Mouse (Mus musculus) right cerebral cortex, adult 2 months (tissue): ENCODE data around the gene Tmem88.

Source experiments
- DNase-seq, 2 experiments: peaks; one replicate each; pipeline ENCODE4 v3.0.0; 2021 to 2022; ENCODE audit warnings: low spot score in 2 of 2

The Tmem88 gene

GRCm38 (mm10) chr11:69381356-69381755 lies 16.7 kb downstream of the Tmem88 start:
- DNase-seq: no peak

DNA sequence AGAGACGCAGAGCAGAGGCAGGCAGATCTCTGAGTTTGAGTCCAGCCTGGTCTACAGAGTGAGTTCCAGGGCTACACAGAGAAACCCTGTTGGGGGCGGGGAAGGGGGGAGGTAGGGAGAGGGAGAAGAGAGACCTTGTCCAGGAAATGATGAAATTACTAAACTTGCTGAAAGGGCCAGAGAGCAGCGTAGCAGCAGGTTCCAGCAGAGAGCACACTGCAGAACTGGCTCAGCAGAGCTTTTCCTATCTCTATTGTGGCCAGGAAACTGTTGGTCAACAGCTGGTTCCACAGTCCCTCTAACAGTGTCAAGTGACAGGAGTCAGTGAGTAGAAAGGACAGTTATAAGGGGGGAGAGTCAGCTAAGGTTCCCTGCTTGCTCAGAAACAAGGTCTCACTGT lies 18.4 kb downstream of the Tmem88 start:
- DNase-seq: no peak

- DNase-seq: no peak
These were observed 20.3 kb downstream of the Tmem88 start for GRCm38 (mm10) chr11:69377766-69378165.

- DNase-seq: no peak
These were observed 22.4 kb downstream of the Tmem88 start for GRCm38 (mm10) chr11:69375646-69376045.

DNA sequence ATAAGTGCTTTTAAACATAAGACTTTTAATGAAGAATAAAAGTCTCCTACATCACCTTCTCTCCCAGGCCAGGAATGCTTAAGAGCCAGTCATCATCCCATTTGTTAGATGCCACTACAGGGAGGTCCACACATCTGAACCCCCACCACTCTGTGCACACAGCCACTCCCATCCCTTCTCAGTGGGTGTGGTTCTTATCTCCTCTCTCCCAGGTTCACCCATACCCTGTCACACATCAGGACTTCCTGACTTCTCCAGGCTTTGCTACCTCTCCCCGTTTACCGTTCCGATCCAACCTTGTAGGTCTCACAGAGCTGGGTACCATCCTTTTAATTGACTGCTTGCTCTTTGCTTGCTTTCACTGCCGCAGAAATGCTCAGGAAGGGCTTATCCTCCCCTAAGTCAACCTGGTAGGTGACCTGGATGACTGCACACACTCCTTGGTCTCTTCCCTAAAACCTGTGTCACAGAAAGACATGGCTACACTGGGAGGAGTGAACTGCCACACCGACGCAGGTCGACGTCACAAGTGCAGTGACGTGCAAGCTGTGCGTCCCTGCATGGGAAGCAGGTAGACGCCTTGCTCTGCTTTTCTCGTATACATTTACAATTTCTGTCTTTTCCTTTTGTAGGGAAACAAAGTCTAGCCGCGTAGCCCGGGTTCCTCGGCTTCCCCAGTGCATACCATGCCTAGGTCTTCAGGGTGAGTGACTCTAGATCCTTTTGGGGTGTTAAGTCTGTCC lies 24.6 kb downstream of the Tmem88 start:
- no peak for DNase-seq

DNA sequence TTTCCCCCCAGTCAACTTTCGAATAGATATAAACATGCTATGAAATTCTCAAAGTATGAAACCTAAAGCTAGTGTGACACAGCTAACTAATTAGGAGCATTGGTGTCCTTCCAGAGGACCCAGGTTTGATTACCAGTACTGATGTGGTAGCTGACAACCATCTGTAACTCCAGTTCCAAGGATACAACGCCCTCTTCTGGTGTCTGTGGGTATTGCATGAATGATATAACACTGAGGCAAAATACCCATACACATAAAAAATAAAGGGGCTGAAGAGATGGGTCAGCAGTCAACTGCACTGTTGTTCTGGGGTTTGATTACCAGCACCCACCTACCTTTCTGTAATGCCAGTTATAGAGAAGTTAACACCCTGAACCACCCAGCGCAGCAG lies 25.3 kb downstream of the Tmem88 start:
- DNase-seq: no peak

DNA sequence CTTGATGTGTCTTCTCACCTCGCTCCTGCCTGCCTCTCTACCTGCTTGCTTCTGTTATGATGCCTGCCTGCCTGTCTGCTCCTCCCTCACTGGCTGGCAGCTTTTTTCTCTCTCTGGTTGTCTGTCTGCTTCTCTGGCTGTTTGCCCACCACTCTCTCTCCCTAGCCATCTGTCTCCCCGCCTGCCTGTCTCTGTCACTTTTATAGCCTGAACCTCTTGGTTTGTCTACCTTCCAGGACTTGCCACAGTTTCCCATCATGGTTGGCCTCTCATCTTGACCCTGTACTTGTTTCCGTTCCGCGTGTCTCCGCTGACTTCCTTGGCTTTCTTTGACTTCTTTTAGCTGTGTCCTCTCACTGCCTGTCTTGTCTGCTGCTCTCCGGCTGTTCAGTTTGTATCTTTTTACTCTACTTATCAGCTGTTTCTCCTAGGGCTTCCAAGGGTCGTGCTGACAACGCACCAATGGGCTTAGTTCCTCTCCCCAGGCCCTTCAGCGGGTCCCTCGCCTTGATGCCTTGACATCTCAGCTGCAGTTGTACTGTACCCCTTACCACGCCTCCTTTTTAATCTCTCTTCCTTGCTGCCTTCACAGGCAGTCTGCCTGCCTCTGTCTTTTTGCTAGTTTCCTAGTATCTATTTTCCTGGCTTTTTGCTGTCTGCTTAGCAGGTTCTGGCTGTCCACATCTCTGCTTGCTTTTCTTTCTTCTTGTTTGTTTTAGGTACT lies 25.8 kb downstream of the Tmem88 start:
- peak; percentile 76 to 77 for DNase-seq

DNA sequence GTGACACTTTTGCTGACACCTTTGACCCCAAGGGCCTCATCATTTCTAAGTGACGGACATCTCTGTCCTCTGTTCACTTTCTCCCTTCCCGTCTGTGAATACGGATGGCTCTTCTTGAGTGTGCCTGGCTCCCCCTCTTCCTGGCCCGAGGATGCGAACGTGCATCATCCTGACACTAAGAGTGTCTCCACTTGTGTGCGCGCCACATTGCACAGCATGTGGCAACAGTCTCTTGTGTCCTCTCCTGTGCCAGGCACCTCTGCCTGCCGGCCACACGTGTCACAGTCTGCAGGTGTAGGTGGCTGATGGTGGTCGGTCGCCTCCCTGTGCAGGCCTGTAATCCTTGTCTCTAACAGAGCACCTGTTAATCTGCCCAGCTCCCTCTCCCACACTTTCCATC lies 26.4 kb downstream of the Tmem88 start:
- peak in 1 of 2 experiments; percentile 10 for DNase-seq

GRCm38 (mm10) chr11:69370817-69371215 lies 27.2 kb downstream of the Tmem88 start:
- no peak for DNase-seq

DNA sequence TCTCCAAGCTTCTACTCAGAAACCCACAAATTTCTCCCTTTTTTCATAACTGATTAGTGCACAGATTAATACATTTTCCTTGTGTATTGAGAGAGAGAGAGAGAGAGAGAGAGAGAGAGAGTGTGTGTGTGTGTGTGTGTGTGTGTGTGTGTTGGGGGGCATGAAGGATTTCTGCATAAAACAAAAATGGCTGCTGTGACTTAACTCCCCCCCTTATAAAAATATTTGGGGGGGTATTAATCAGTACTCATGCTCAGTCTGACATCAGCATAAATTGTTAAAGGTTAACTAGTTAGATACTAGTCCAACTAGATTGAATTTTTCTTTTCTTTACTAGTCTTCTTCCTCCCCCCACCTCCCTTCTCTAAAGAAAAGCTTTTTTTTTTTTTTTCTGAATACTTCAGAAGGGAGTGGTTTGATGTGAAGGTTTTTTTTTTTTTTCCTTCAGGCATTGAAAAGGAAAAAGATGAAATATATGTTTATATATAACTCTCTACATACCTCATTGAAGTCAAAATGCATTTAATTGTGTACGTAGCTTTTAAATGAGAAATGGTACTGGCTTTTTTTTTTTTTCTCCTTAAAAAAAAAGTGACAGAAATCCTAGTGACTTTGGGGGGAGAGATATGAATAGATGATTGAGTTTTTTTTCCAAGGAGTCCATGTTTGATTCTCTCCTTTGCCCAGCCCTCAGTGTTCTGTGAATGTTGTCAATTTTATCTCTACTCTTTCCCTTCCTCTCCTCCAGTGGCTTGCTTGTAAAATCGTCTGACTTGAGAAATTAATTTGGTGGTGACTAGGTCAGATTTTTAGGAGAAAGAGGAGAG lies 27.8 kb downstream of the Tmem88 start:
- no peak for DNase-seq

GRCm38 (mm10) chr11:69369215-69369989 lies 28.6 kb downstream of the Tmem88 start, which contains the start of gene Chd3:
Gene Chd3 (minus strand): TSS chr11:69369406.
- DNase-seq: no peak

DNA sequence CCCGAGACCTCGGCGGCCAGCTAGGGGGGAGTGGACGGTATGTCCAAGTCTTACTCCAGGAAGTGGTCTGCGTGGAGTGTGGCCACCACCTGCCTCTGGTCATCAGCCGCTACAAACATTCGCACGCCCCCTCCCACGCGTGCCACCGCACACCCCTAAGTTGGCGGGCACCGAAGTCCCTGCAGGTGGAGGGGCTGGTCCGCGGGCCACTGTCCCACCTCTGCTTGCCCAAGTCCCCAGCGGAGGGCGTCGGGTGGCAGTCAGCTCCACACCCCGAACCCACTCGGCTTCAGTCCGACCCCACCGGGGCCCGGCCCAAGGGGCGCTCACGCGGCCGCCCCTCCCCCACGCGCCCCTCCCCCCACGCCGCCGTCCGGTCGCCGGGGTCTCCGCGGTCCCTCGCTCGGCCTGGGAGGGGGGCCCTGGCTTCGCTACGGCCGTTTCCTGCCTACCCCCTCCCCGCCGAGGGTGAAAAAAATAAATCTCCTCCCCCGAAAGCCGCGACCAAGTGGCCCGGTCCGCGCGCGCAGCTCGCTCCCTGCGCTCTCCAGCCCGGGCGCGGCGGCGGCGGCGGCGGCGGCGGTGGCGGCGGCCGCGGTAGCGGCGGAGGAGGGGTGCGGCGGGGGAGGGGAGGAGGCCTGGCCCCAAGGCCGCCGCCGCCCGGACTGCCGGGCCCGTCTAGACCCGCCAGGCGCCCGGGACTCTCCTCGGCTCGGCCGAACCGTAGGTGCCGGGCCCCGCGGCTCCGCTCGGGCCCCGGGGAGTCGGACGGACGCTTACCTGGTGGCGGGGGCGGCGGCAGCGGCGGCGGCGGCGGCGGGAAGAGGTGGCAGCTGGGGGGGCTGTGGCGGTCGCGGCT lies 29.4 kb downstream of the Tmem88 start:
- no peak for DNase-seq

DNA sequence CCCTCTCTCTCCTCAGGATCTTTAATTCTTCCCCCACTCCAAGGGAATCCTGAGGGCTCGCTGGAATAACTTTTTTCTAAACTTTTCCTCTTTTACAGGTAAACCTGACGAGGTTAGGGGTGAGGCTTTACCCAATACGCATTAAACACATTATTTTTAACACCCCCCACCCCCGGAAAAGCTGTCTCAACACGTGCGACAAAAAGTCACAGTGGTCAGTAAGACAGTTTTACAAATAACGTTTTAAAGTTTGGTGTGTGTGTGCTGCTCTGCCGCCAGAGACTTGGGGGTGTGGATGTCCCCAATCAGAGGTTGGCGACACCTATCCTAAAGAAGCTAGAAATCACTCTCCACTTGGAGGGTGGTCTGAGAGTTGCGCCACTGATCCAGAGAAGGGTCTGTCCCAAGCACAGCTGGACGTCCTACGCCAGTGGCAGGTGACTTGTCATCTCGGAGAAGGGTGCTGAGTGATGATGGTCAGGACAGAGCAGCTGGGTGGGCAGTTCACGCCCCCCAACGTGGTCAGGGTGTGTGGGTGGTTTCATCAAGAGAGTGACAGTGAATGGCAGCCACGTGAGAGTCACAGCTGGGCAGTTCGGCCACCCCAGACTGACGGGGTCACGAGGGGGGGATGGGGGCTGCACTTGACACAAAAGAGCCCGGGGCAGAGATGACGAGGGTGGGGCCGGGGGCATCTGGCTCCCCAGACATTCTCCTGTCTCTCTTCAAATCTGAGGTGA lies 30.2 kb downstream of the Tmem88 start:
- peak in 1 of 2 experiments; percentile 26 for DNase-seq

DNA sequence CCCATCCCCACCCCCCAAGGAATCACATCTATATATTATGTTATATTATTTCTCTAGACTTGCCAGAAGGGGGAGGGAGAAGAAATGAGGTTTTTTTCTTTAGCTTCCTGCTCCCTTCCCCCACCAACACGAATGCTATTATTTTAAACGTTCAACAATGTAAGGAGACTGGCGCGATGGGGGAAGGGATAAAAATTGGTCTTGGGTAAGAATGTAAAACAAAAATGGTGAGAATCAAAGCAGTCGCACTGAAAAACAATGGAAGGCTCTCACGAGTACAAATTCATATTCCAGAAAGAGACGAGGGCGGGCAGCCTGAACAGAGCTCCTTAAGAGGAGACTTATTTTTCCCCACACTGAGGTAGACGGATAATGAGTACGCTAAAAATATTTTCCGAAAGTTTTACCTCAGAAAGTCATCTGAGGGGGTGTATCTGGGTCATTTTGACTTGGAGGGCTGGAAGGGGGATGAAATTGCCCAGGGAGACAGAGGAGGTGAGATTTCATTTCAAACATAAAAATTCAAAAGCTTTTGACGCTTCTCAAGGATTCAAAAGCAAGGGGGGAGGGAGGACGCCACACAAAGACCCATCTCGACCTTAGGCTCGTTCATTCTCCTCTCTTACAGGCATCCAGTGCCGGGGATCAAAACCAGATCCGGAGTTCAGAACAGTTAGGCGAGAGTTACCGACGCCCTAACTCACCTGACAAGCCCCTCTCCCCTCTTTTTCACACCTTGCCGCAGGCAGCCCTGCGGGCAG lies 31.0 kb downstream of the Tmem88 start:
- DNase-seq: peak; percentile 49 to 60

DNA sequence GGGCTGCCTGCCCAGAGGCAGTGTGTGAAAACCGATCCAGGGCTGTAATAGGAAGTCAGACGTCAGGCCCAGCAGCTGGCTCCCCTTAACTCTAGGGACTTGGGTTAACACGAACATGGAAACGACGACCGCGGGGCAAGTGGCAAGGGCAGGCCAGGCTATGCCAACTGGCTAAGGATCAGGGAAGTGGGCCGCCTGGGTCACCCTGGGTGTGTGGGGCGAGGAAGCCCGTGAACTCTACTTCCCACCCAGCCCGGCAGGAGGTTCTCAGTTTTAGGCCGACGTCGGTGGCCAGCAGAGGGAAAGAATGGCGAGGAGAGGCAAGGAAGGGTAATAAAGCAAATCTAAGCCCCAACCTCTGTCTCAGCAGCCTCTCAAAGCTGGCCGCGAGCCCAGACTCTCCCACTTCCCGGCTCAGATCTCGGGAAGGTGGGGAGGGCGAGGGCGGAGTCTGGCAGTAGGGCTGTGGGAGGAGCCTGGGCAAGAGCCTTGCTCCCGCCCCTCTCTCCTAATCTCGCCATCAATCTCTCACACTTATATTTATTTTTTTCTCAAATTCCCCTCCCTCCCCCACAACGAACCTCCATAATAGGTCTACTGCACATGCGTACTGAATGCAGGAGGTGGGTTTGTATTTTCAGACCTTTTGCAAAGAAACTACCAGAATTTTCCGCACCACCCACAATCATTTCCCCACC lies 31.7 kb downstream of the Tmem88 start:
- DNase-seq: peak; percentile 96

DNA sequence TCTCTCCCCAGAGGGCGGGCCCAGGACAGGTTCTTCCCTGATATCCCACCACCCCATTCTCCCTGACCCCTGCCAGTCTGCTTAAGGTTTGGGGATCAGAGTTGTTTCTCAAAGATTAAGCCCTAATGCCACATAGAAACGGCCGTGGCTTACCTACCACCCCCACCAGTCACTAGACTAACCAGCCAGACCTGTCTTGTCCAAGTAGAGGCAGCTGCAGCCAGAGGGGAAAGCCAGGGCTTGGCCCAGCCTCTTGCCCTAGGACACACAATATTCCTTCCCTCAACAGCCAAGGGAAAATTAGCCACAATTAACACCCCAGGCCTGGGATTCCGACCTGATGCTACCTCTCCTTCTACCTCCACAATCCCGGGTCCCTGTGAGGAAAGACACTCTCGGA lies 32.3 kb downstream of the Tmem88 start:
- DNase-seq: no peak

GRCm38 (mm10) chr11:69364910-69365309 lies 33.1 kb downstream of the Tmem88 start:
- peak; percentile 85 to 86 for DNase-seq

DNA sequence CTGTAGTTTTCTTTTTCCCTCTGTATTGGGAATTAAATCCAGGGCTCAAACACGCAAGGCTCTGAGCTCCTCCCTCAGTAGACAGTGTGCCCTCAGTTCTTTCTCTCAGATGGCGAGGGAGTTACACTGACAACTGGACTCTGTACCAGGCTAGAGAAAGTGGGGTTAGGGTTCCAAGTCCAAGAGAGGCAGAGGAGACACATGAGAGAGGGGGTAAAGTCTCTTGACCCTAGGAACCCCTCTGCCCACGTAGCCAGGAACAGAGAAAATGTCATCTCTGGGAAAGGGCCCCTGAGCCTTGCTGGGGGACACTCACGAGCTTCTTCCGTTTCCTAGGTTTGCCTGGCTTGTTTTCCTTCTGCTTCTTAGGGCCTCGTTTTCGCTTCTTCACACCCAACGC lies 33.7 kb downstream of the Tmem88 start:
- DNase-seq: no peak

GRCm38 (mm10) chr11:69362479-69362878 lies 35.6 kb downstream of the Tmem88 start:
- DNase-seq: no peak
